Mouse (Mus musculus): ENCODE measurements at regions not wholly inside any gene's neighbourhood (a gene's known extent, or its start where the extent isn't known, plus 50 kb on each side); places are given as distances from the start of the nearest gene placed in this dataset.
"Not testable (repeated sequence)": the region's sequence is repeated elsewhere in the genome, so short reads cannot be mapped to it uniquely, and the experiment has no call there.

DNA sequence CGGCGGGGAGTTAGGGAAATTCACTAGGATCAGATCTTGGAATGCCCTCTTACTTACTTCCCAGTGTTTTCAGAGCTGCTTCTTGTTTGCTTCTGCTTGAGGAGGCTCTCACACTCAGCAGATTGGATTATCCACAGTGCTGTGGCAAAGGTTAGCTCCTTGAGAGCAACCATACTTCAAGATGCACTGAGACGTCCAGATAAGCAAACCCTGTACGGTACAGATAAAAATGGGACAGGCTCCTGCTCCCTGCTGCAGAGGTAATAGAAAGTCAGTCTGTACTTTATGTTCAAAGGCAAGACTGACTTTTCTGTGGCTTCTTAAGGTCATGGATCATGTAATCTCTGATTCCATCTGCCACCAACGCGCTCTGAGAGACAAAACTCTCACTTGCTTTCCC is 414.8 kb upstream of the Ptger4 start:
- DNase-seq: no peak

DNA sequence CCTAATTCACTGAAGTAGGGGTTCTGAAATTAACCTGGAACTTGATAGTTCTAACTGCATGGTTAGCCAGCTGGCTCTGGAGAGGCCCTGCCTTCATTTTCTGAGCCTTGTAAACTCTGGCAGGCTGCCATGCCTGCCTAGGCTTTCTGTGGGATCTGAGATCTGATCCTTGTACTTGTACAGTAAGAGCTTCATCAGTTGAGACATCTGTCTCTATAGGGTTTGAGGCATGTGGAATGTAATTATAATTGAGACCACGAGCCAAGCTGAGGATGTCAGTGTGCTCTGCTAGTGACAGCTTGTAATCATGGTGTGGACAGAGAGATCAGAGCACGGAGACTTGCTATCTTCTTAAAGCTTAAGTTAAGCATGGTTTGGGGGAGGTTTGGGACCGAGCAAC is 416.8 kb upstream of the Ptger4 start:
- DNase-seq: peak; percentile 3 to 10

DNA sequence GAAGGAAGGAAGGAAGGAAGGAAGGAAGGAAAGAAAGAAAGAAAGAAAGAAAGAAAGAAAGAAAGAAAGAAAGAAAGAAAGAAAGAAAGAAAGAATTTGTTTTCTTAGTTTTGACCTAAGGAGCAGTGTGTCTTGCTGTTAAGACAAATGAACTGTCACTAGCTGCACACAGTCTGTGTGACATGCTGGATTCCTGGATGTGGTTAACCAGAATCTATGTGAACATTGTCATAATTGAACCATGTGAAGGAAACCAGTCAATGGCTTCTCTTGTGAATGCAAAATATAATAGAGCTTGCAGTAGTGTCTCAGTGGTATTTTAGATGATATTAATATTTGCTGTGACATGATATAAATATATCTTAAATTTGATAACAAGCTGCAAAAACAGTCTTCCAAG is 427.8 kb upstream of the Ptger4 start:
- no peak for DNase-seq

DNA sequence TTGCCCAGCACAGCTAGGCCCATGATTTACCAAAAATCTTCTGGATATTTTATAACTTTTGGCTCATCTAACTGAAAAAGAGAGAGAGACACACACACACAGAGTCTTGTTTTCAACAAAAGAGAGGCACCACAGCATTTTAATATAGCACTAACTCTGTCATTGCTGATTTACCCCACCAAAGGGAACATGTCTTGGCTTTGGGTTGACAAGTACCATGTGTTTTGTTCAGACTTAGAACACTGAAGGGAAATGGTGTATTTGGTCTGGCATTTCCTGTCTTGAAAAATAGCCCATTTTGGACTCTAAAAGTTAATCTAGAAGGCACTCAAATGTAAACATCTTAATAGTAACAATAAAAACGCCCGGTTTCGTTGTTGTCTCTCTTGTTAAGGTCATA is 432.7 kb upstream of the Ptger4 start:
- DNase-seq: no peak

DNA sequence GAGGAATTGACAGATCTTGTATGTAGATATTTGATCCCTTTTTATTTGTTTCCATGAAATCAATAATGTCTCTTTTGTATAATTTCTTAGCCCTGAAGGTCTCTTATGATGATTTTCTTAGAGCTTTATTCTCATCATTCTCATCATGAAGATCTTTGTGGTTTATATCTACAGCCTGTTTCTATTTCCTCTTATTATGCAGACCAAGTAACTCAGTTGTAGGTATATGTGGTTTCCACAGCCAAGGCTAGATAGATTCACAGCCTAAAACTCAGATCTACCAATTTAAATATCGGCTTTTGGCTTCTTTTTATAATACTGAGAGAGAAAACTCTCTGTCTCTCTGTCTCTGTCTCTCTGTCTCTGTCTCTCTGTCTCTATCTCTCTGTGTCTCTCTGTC is 449.8 kb upstream of the Ptger4 start:
- DNase-seq: no peak

DNA sequence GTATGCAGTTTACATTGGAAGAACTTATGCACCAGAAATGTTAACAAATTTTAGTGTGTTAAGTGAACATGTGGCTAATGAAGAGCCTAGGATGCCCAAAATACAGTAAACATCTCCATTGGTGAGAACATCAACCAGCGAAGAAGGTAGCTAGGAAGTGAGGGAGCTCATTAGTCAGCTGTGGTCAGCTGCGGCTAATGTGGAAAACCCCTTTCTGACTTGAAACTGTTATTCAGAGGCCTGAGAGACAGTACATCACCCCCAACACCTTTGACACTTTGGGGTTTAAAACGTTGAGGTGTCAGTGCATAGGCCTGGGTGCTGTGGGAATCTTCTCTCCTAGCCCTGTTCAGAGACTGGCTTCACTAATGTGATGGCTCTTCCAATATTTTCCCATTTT is 451.0 kb upstream of the Ptger4 start:
- no peak for DNase-seq

DNA sequence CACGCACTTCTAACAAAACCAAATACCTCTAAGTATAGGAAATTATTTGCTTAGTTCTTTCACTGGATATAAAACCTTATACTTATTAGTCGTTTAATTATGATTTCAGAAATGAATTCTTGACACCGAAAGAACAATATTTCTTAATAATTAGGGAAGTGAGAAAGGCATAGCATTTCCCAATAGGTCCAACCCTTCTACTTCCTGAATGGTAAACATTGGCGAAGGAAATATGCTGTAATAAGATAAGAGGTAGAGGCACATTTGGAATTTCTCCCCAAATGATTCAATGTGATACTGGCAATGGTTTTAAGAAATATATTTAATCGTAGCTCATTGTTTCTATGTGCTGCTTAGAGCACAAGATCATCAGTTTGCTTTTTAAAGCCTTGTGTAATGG is 464.5 kb upstream of the Ptger4 start:
- no peak for DNase-seq

DNA sequence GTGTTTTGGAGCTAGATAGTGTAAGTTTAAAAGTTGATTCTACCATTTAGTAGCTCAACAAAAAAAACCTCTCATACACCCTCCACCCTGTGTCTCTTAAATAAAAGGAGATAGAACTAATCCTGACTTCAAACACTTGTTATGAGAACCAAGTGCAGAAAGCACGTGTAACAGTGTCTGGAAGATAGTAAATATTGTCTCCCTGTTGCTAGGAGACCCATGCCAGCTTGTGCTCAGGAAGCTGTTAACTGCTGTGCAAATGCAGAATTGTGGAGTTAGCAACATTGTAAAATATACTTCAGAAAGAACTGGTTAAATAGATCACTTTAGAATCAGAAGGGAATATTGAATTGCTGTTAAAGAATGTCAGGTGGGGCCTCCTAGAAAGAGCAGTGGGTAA is 496.7 kb upstream of the Ptger4 start:
- DNase-seq: no peak

DNA sequence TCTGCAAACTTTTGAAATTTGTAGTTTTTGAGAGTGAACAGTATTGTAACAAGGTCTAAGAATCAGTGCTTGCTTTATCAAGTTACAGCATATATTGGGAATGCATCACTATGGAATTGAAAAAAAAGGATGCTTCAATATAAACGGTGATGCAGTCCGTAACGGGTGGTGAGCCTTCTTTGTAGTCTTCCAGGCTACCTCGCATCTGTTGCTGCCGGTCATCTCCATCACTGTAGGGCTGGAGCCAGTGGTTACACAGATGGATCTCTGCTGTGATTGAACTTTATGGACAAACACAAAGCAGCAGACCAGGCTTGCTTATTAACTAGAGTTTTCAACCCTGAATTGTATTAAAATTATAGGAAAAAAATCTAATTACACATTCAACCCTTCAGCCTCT is 499.9 kb upstream of the Ptger4 start:
- DNase-seq: no peak

DNA sequence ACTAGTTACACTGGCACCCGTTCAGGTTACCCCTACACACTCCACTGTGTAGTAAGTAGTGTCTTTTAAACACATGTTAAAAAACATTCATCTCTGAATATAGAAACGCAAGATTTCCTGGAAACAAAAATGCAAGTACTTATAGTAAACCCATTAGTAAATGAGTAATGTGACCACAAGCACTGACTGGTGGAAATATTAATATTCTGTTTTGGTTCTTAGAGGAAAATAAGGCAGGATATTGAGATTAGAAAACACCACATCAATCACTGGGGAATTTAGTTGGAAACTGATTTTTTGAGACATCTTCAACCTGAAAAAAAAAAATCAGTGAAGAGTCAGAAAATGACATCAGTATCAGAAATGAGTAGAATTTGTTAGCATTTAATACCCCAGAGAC is 514.7 kb upstream of the Ptger4 start:
- DNase-seq: no peak

DNA sequence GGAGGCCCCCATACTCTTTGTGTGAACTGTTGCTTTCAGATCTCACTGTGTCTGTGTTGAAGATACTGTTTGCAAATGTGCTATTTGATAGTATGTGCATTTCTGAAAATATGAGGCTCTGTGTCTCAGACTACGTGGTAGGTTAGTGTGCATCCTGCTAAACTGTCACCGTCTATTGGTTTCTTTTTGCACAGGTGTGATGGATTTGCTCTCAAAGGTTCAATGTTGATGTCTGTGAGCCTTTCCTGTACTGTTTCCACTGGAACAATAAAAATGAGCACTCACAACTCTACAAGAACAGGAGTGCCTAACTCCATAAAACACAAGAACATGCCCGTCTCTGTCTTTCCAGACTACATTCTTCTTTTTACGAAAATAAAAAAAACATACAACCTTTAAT is 518.2 kb upstream of the Ptger4 start:
- DNase-seq: no peak

DNA sequence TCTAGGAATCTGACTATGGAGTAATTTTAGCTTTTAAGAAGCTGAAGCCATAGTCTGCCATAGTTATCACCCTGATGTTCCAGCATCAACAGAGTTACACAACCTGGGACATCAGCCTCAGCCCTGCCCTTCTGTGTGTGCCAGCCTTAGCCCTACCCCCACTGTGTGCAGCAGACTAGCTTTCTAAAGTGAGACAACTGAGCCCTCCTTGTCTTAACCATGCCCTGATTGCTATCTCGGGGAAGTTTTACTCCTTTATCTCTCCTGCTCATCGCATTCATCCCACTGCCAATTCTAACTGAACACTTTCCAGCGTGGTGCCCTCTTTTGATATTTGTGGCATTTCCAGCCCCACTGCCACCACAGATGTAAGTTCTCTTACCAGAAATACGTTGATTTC is 522.5 kb upstream of the Dab2 start:
- no peak for DNase-seq

DNA sequence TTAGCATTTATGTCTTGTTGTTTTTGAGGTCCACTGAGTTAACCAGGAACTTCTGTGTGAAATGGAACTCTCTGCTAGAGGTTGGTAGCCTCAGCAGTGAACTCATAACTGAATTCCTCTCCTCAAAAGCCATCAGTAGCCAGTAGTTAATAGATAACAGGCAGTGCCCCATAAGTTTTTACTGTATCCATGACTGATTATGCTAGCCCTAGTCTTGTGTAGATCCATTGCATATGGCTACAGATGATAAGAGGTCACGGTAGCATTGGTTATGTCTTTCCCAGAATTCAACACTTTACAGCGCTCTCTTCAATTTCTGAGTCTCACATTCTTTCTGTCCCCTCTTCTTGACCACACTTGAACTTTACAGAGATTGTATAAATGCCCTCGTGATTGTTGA is 499.7 kb upstream of the Dab2 start:
- no peak for DNase-seq

DNA sequence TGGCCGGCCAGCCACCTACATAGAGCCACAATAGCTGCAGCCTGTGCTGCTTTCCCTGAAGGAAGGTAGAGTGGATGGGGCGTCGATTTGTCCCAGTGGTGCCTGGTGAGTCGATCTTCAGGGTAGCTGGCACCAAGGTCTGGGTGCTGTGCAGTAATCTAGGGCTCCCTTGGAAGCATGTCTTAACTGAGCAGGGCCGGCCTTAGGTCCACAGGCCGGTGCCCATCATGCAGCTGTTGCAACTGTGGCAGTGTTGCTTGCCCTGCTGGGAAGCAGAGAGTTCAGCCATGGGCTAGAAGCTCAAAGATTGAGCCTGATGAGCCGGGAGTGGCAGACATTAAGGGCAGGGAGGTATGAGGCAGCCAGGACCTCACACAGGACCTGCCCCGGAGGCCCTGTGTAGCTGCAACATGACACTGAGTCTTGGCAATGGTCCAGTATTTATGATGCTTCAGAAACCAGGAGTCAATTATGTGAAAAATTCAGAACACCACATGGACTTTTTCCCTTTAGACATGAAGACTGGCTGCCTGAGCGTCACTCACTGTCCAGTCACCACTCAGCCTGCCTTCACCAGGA is 488.3 kb upstream of the Dab2 start:
- no peak for DNase-seq

DNA sequence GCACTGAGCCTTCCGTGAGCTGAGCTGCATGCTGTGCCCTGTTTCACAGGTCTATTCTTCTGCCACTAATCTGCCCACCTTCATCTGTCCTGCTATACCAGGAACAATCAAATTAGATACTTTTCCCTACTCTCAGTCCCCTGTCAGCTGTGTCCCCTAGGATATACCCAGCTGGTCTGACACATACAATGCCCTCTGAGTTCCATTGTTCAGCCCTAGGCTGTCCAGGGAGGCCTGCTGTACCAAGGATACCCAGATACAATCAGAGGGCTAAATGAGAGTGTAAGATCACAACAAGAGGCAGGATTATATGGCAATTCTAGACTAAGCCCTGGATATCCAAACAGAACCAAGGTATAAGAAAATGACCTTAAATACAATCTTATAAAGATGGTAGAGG is 487.6 kb upstream of the Dab2 start:
- DNase-seq: no peak

DNA sequence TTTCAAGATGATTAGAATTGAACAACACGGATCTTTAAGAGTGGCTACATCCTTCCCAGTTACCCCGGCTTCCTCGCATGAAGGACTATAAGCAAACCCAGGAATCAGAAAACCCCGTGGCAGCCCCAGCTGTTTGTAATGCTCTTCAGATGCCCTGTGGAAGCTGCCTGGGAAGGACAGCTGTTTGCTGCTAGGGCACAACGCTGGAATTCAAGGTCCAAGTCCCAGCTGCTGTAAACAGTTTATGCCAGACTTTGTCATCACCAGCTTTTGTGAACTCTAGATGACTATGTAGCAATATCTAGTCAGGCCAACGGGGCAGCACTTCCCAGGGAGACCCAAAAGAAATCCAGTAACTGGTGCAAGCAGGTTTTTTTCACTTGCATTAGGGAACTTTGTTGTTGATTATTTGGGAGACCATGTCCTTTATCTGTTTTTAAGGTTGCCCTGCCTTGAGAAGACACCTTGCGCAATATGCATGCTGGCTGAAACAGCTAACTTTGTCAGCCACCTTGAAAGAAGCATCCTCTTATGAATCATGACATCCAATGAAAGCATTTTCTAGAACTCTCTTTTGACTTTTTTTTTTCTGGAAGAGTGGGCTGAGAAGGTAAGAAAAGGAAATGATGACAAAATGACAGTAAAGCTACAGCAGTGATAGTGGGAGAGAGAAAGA is 481.5 kb upstream of the Dab2 start:
- DNase-seq: no peak

DNA sequence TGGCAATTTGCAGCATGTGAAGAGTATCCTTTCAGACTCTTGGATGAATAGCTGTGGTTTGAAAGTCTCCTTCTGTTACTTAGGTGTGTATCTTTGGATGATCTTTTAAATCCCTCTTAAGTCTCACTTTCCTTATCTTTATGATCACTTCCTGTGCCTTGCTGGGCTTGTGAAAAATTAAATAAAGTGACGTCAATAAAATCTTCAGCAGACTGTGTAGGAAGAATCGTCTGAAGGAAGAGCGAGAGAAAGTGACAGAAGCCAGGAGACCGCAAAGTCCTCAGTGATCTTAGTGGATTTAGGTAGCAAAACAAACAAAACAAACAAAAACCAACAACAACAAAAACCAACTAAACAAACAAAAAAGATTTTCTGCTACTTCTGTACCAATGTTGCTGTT is 459.6 kb upstream of the Dab2 start:
- no peak for DNase-seq

DNA sequence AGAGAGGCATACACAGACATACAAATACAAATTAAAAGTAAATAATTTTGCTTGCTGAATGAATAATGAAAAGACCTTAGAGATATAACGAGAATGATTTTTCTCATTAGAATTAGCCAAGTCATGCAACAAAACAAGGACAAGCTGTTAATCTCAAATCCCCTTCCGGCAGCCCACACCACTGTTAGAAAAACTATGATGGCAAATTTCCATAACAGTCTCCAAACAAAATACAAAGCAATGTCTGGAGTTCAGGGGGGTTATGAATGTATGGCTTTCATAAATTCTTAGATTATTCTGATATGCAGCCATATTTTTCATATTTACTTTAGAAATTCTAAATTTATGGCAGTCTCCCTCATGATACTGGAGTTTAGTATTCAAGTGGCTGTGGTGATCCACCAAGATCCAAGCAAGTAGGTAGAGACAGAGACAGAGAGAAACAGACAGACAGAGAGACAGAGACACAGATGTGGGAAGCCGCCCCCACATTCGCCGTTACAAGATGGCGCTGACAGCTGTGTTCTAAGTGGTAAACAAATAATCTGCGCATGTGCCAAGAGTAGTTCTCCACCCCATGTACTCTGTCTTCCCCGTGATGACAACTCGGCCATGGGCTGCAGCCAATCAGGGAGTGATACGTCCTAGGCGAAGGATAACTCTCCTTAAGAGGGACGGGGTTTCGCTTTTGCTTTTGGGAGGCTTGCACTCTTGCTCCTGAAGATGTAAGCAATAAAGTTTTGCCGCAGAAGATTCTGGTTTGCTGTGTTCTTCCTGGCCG is 458.0 kb upstream of the Dab2 start:
- DNase-seq: not testable (repeated sequence)

DNA sequence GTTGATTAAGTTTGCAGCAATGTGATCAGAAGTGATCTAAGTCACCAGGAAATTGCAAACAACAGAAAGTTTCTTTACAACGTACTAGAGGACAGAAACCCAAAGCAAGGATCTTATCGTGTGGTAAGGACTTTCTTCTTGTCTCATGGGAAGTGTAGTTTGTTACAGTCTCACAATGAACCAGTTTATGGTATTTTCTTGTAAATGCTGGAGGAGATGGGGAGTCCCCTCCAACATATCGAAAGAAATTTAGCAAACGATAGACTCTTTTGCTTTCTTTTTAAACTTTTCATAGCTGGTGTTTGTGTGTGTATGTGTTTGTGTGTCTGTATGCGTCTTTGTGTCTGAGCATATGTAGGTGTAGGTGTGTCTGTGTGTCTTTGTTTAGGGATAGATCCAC is 453.0 kb upstream of the Dab2 start:
- no peak for DNase-seq

DNA sequence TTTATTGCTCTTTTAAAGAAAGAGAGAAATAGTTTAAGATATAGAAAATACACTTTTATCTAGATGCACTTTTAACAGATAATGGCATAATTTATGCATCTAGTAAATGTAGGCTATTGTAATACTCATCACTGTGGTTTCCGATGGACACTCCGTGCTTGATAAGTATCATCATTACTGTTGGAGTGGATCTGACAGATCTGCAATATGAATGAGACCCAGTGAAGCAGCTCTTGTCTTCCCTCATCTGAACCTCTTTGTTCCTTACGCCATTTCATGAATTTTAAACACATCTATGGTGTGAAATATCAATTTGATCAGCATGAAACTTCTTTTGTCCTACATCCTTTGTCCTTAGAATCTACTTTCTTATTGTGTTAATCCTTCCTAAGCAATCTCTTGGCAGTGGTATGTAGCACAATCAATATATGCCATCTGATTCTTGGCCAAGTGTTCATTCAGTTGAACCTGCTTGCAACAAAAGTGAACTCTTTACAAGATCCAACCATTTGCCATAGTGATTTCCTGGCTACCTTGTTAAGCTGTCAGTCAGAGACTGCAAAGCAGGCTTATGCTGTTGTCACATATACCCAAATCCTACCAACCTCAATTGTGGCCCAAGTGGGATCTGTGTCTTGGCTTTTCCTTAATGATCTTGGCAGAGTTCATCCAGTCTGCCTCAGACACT is 452.0 kb upstream of the Dab2 start:
- DNase-seq: no peak

DNA sequence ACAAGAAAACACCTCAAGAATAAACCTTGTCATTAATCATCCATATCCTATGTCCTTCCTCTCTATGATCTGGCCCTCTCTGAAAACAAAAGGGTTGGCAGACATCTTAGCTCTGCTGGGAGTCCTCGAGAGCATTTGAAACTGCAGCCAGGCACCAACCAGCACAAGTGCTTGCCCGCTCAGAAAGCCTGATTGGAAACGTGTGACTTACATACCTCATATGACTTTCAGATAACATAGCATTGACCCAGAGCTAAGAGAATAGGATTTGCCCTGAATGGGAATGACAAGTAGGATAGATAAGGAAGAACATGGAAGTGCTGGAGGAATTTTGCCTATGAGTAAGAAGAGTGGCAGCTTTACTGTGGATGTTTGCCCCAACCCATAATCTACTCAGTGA is 447.1 kb upstream of the Dab2 start:
- no peak for DNase-seq

DNA sequence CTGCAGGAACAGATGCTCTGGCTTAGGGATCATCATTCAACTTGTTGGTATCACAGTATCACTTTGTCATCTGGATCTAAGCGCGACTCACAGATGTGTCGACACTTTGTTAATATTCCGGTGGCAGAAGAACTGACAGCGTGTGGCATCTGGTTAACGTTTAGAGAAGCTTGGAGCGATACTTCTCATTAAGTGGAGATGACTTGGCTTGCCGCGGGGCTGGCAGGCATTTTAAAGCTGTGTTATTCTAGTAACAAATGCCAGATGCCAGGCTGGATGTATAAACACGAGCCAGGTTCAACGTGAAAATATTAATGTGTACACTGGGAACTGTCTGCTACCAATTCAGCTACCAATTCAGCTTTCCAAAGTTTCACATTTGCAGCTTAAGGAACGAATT is 430.3 kb upstream of the Dab2 start:
- DNase-seq: no peak

DNA sequence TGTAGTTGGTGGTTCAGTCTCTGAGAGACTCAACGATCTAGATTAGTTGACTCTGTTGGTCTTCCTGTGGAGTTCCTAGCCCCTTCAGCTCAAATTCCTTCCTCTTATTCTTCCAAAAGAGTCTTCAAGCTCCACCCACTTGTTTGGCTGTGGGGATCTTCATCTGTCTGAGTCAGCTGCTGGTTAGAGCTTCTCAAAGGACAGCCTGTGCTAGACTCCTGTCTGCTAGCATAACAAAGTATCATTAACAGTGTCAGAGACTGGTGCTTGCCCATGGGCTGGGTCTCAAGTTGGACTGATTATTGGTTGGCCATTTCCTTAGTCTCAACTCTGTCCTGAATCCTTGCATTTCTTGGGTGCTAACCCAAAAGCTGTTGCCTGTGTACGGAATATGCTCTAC is 429.7 kb upstream of the Dab2 start:
- DNase-seq: no peak

DNA sequence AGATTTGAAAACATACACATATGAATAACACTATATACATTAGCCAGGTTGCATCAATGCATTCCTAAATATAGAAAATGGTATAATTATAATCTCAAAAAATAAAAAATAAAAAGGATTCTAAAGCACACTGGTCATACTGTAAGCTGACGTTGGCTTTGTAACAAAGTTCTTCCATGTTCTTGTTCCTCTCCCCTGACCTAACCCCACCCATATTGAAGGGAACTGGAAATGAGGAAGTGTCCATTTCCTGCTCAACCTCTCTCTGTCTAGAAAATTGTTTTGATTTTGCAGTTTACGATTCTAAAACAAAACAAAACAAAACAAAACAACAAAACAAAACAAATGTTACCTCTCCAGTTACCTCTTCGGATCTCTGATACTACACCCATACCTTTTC is 427.5 kb upstream of the Dab2 start:
- DNase-seq: no peak
